Mouse (Mus musculus) mature B cell (primary cell): ENCODE data around the gene Mctp1.
"Not testable (repeated sequence)": the region's sequence is repeated elsewhere in the genome, so short reads cannot be mapped to it uniquely, and the experiment has no call there.

ENCODE experiments used
- in situ Hi-C: fragments of 300-500 bp; cut with MboI; formaldehyde crosslinking; loops from 2 replicates; pipeline ENCODE4 v1.14.3; 2019

Mctp1 gene

GRCm38 (mm10) chr13:76481601-76482000 is 97.3 kb downstream of the Mctp1 start:
- in situ Hi-C loops = no loop called here

- in situ Hi-C loops = no loop called here
Measured at GRCm38 (mm10) chr13:76482998-76483397, 98.7 kb downstream of the Mctp1 start.

GRCm38 (mm10) chr13:76484086-76484709 is 99.9 kb downstream of the Mctp1 start:
- in situ Hi-C loops = no loop called here

GRCm38 (mm10) chr13:76515896-76516295 is 131.6 kb downstream of the Mctp1 start:
- in situ Hi-C loops = no loop called here

GRCm38 (mm10) chr13:76523170-76523569 is 138.8 kb downstream of the Mctp1 start:
- in situ Hi-C loops = no loop called here

- in situ Hi-C loops = no loop called here
Measured at GRCm38 (mm10) chr13:76527326-76527725, 143.0 kb downstream of the Mctp1 start.

- in situ Hi-C loops = no loop called here
Measured at GRCm38 (mm10) chr13:76527751-76528150, 143.4 kb downstream of the Mctp1 start.

GRCm38 (mm10) chr13:76529915-76530314 is 145.6 kb downstream of the Mctp1 start:
- in situ Hi-C loops = no loop called here

- in situ Hi-C loops = no loop called here
Measured at GRCm38 (mm10) chr13:76530867-76531504, 146.7 kb downstream of the Mctp1 start.

GRCm38 (mm10) chr13:76547854-76548253 is 163.5 kb downstream of the Mctp1 start:
- in situ Hi-C loops = no loop called here

GRCm38 (mm10) chr13:76560918-76561317 is 176.6 kb downstream of the Mctp1 start:
- in situ Hi-C loops = no loop called here

GRCm38 (mm10) chr13:76561594-76561993 is 177.3 kb downstream of the Mctp1 start:
- in situ Hi-C loops = no loop called here

- in situ Hi-C loops = no loop called here
Measured at GRCm38 (mm10) chr13:76564061-76564460, 179.7 kb downstream of the Mctp1 start.

GRCm38 (mm10) chr13:76566024-76566423 is 181.7 kb downstream of the Mctp1 start:
- in situ Hi-C loops = no loop called here

- in situ Hi-C loops = no loop called here
Measured at GRCm38 (mm10) chr13:76567448-76567847, 183.1 kb downstream of the Mctp1 start.

GRCm38 (mm10) chr13:76568569-76569211 is 184.4 kb downstream of the Mctp1 start:
- in situ Hi-C loops = no loop called here

GRCm38 (mm10) chr13:76579414-76579813 is 195.1 kb downstream of the Mctp1 start:
- in situ Hi-C loops = no loop called here

- in situ Hi-C loops = no loop called here
Measured at GRCm38 (mm10) chr13:76585447-76585846, 201.1 kb downstream of the Mctp1 start.

- in situ Hi-C loops = not testable (repeated sequence)
Measured at GRCm38 (mm10) chr13:76590709-76591108, 206.4 kb downstream of the Mctp1 start.

GRCm38 (mm10) chr13:76591189-76591588 is 206.9 kb downstream of the Mctp1 start:
- in situ Hi-C loops = no loop called here

- in situ Hi-C loops = no loop called here
Measured at GRCm38 (mm10) chr13:76591692-76592091, 207.4 kb downstream of the Mctp1 start.

GRCm38 (mm10) chr13:76592908-76593307 is 208.6 kb downstream of the Mctp1 start:
- in situ Hi-C loops = no loop called here

- in situ Hi-C loops = no loop called here
Measured at GRCm38 (mm10) chr13:76597005-76597404, 212.7 kb downstream of the Mctp1 start.
